Mouse (Mus musculus): Measurements from ENCODE around the gene Gbp10.
"Not testable (repeated sequence)": the region's sequence is repeated elsewhere in the genome, so short reads cannot be mapped to it uniquely, and the experiment has no call there.

Gene Gbp10

GRCm38 (mm10) chr5:105239483-105240047, at the start of gene Gbp10:
Gbp10 (minus strand) TSS chr5:105239533.
- peak; percentile 96 for DNase-seq

GRCm38 (mm10) chr5:105260673-105261072, 21.3 kb upstream of the Gbp10 start:
- DNase-seq = not testable (repeated sequence)

GRCm38 (mm10) chr5:105252491-105252890, 13.2 kb upstream of the Gbp10 start:
- DNase-seq = no peak

GRCm38 (mm10) chr5:105244741-105245140, 5.4 kb upstream of the Gbp10 start:
- DNase-seq = not testable (repeated sequence)

GRCm38 (mm10) chr5:105240982-105241381, 1.6 kb upstream of the Gbp10 start:
- not testable (repeated sequence) for DNase-seq

- not testable (repeated sequence) for DNase-seq
These were observed 931 bp downstream of the Gbp10 start for GRCm38 (mm10) chr5:105238402-105238801.

- not testable (repeated sequence) for DNase-seq
These were observed 3.3 kb downstream of the Gbp10 start for GRCm38 (mm10) chr5:105236040-105236439.

- not testable (repeated sequence) for DNase-seq
These were observed 30.4 kb downstream of the Gbp10 start for GRCm38 (mm10) chr5:105208957-105209356.

- not testable (repeated sequence) for DNase-seq
These were observed 38.5 kb downstream of the Gbp10 start for GRCm38 (mm10) chr5:105200791-105201355.

- DNase-seq = not testable (repeated sequence)
These were observed 40.2 kb downstream of the Gbp10 start for GRCm38 (mm10) chr5:105199149-105199548.

- DNase-seq = not testable (repeated sequence)
These were observed 41.3 kb downstream of the Gbp10 start for GRCm38 (mm10) chr5:105197915-105198560.

- DNase-seq = not testable (repeated sequence)
These were observed 43.0 kb downstream of the Gbp10 start for GRCm38 (mm10) chr5:105196308-105196707.

GRCm38 (mm10) chr5:105192536-105192935, 46.8 kb downstream of the Gbp10 start:
- DNase-seq = not testable (repeated sequence)

- DNase-seq = no peak
These were observed 57.9 kb downstream of the Gbp10 start for GRCm38 (mm10) chr5:105181446-105181845.
